Comparison of ENCODE assay signal across 10 mouse cellular contexts in genomic region chr12:83337077-83337775, GRCm38 (mm10).
A peak's percentile ranks its signal among the peaks of the same experiment; 100 is the strongest.
DNase-seq lines count a peak whose midpoint lies in the region; ATAC-seq and TF ChIP-seq lines count a peak whose summit lies in the region.
"Had no signal": no experiment of that assay in that cellular context is flagged by ENCODE, and none has a peak within 500 bp of the region (broad histone marks: within the 10 kb centered on the region; RNA-seq: fewer than 3 reads in every experiment).

No protein-coding gene starts in this region.

- peak overlapping the region; percentile 90 for H3K27ac ChIP-seq in hindbrain, embryonic 13.5 days
- H3K27ac ChIP-seq in midbrain, postnatal 0 days (ENCODE audit: low read depth, low read length), result peak overlapping the region; percentile 52; the same call in 1 of the 2 replicates
- H3K27ac ChIP-seq in heart, embryonic 10.5 days, result no peak overlapping the region
- no peak overlapping the region for H3K27ac ChIP-seq in thymus, adult 2 months (ENCODE audit: control insufficient read depth, insufficient read depth, low read length)

- no peaks in the 10 kb centered on the region for H3K27me3 ChIP-seq in hindbrain, embryonic 13.5 days
- H3K27me3 ChIP-seq in midbrain, postnatal 0 days (ENCODE audit: insufficient read depth, low read length), result no peaks in the 10 kb centered on the region
- no peaks in the 10 kb centered on the region for H3K27me3 ChIP-seq in heart, embryonic 10.5 days (ENCODE audit: insufficient read depth, poor library complexity, severe bottlenecking)
- H3K27me3 ChIP-seq in thymus, adult 2 months (ENCODE audit: control insufficient read depth, insufficient read depth, low read length), result no peaks in the 10 kb centered on the region

- H3K9me3 ChIP-seq in hindbrain, embryonic 13.5 days, result no peaks in the 10 kb centered on the region
- no peaks in the 10 kb centered on the region for H3K9me3 ChIP-seq in midbrain, postnatal 0 days (ENCODE audit: low read length)
- no peaks in the 10 kb centered on the region for H3K9me3 ChIP-seq in heart, embryonic 10.5 days

- H3K4me3 ChIP-seq in hindbrain, embryonic 13.5 days, result no peak overlapping the region
- H3K4me3 ChIP-seq in midbrain, postnatal 0 days (ENCODE audit: low read depth, low read length), result no peak overlapping the region
- no peak overlapping the region for H3K4me3 ChIP-seq in heart, embryonic 10.5 days
- H3K4me3 ChIP-seq in thymus, adult 2 months (ENCODE audit: control insufficient read depth, insufficient read depth, low read length), result no peak overlapping the region

- peaks cover 49% of the 10 kb centered on the region for H3K4me1 ChIP-seq in hindbrain, embryonic 13.5 days (replicated peaks)
- peaks cover 10% of the 10 kb centered on the region for H3K4me1 ChIP-seq in midbrain, postnatal 0 days (ENCODE audit: insufficient read depth, low read length)
- H3K4me1 ChIP-seq in heart, embryonic 10.5 days, result peaks cover 44% of the 10 kb centered on the region
- H3K4me1 ChIP-seq in thymus, adult 2 months (replicated peaks; ENCODE audit: control insufficient read depth, insufficient read depth, low read length), result peaks cover 3% of the 10 kb centered on the region

- peak overlapping the region; percentile 30; the same call in 1 of the 2 replicates for H3K9ac ChIP-seq in hindbrain, embryonic 13.5 days
- 0 out of 2 replicates have a peak overlapping the region, but pooled peaks have one; percentile 29 for H3K9ac ChIP-seq in midbrain, postnatal 0 days (replicated peaks; ENCODE audit: low read length, poor library complexity, severe bottlenecking)

- no peaks in the 10 kb centered on the region; the same call in 1 of the 2 replicates for H3K36me3 ChIP-seq in hindbrain, embryonic 13.5 days
- no peaks in the 10 kb centered on the region for H3K36me3 ChIP-seq in midbrain, postnatal 0 days (ENCODE audit: insufficient read depth, low read length)
- peaks cover 9% of the 10 kb centered on the region; the same call in 1 of the 2 replicates for H3K36me3 ChIP-seq in heart, embryonic 10.5 days
- H3K36me3 ChIP-seq in thymus, adult 2 months (ENCODE audit: control insufficient read depth, insufficient read depth, low read length), result no peaks in the 10 kb centered on the region

- peak; percentile 18 for DNase-seq in kidney, adult 9 months
- DNase-seq in kidney, adult 8-10 months, result no peak
- DNase-seq in embryo, embryonic 10.5 days (ENCODE audit: low spot score), result peak; percentile 34
- peak; percentile 59 for DNase-seq in midbrain, postnatal 0 days (ENCODE audit: low spot score)
- DNase-seq in heart, postnatal 14 days, result no peak
- no peak for DNase-seq in heart, embryonic 10.5 days (ENCODE audit: low spot score)
- no peak for DNase-seq in thymus, adult 2 months
- DNase-seq: gastrocnemius, postnatal 10 days; thymus, postnatal 36 days had no signal

- no peak for TF ChIP-seq CTCF in midbrain, postnatal 0 days (IDR thresholded peaks at IDR 0.05)
- no peak for TF ChIP-seq CTCF in thymus, adult 2 months (IDR thresholded peaks at IDR 0.05; ENCODE audit: borderline replicate concordance, control insufficient read depth, extremely low read depth, insufficient read depth, low read length, poor library complexity)

- H3K4me2 ChIP-seq in hindbrain, embryonic 13.5 days, result peak overlapping the region; percentile 36
- peak overlapping the region; percentile 18; the same call in 1 of the 2 replicates for H3K4me2 ChIP-seq in midbrain, postnatal 0 days (ENCODE audit: low read depth, low read length, poor library complexity, severe bottlenecking)

- intact Hi-C loops in heart, postnatal 14 days (cut with DNase I), result no loop called here

- no peak for TF ChIP-seq POLR2A in thymus, adult 2 months (IDR thresholded peaks at IDR 0.05; ENCODE audit: control insufficient read depth, extremely low read depth, insufficient read depth, low read length, poor library complexity)

- WGBS in hindbrain, embryonic 13.5 days, result 11% methylated on average over 13 of the region's 13 CpGs
- 10% methylated on average over 13 of the region's 13 CpGs for WGBS in midbrain, postnatal 0 days
- 46% methylated on average over 13 of the region's 13 CpGs for WGBS in heart, embryonic 10.5 days
- 64% methylated on average over 13 of the region's 13 CpGs for WGBS in thymus, adult 2 months

- ATAC-seq in hindbrain, embryonic 13.5 days (ENCODE audit: low FRiP score), result peak; percentile 50
- no peak for ATAC-seq in midbrain, postnatal 0 days (ENCODE audit: low FRiP score)

Comparison
In these comparisons a context has a peak if more than half of its experiments do, and no peak if none do; other contexts are left out.
1. DNase-seq: peak in kidney, adult 9 months (single experiment), embryo, embryonic 10.5 days (single experiment) and midbrain, postnatal 0 days (single experiment); none in kidney, adult 8-10 months (0 of 2), heart, postnatal 14 days (0 of 2), heart, embryonic 10.5 days (single experiment) and thymus, adult 2 months (single experiment).
2. H3K27ac ChIP-seq: peak in hindbrain, embryonic 13.5 days (single experiment) and midbrain, postnatal 0 days (single experiment); none in heart, embryonic 10.5 days (single experiment) and thymus, adult 2 months (single experiment).